Mouse (Mus musculus): ENCODE measurements around the gene Entpd8.
A peak's percentile ranks its signal among the peaks of the same experiment; 100 is the strongest.

The Entpd8 gene

DNA sequence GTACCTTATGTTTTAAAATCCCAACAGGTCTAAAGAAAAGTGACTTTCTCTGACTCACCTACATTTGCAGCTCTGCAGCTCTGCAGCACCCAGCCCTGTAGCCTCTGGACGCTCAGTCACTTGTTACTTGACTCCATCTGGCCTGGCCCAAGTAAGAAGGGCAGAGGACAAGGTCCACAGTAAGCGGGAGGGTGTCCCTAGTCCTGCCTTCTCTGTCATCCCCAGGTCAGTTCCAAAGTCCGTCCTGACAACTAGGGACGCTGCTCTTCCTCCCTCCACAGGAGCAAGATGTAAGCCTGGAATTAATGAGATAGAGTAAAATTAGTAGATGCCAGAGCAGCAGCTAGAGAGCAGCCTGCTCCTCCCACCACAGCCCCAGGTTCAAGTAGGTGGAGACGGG, at the start of gene Entpd8:
Entpd8 (plus strand) TSS at position 229 of the 400 bp plus-strand sequence.
- no peak for DNase-seq (ENCODE audit: low spot score)

DNA sequence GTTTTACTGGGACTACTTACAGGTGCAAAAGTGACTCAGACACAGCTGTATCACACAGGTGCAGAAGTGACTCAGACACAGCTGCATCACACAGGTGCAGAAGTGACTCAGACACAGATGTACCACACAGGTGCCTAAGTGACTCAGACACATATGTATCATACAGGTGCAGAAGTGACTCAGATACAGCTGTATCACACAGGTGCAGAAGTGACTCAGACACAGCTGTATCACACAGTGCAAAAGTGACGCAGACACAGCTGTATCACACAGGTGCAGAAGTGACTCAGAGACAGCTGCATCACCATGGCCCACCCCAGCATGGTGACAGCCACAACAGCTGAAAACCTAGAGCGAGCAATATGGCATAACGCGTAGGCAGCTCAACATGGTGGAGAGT, 45.1 kb upstream of the Entpd8 start:
- DNase-seq (ENCODE audit: low spot score): no peak

DNA sequence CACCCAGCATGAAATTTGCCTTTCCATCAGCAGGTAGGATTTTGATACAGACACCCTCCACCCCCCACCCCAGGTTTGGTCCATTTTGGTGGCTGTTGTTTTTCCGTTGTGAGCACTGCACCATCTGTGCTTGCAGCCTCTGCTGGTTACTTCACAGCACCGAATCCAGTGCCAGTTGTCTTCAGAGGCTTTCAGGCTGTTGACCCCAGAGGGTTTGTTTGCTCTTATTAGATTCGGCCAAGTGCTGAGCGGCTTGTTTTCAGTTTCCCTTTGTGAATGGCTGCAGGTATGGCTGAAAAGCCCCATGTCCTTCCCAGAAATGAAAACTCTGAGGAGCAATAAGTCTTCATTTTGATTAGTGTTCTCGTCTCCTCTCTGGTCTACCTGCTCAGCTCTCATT, 40.0 kb upstream of the Entpd8 start:
- no peak for DNase-seq (ENCODE audit: low spot score)

DNA sequence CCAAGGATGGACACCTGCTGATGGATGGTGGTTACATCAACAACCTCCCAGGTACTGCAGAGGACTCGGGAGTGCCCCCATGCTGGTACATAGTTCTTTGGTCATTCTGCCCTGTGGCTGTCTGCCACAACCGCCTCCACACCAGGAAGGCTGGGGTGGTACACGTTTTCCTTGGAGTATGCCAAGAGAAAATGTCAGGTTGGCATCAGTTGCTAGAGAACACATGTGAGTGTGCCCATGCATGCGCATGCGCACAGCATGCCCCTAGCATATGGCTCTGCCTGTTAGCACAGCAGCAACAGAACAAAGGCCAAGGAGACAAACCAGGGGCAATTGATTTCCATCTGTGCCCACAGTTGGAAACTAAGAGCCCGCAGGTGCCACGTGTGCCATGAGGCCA, 29.2 kb upstream of the Entpd8 start:
- DNase-seq (ENCODE audit: low spot score): no peak

DNA sequence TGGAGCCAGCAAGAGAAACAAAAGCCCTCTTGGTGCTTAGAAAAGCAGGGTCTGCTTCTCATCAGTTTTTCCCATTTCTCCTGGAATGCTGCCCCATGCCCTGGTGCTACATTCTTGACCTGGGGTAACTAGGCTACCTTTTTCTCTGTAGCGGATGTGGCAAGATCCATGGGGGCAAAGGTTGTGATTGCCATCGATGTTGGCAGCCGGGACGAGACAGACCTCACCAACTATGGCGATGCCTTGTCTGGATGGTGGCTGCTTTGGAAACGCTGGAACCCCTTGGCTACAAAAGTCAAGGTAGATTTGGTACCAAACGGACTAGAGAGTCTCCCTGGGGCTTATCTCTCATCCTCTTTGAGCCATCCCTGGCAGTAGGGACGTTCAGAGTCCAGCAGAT, 28.7 kb upstream of the Entpd8 start:
- no peak for DNase-seq (ENCODE audit: low spot score)

DNA sequence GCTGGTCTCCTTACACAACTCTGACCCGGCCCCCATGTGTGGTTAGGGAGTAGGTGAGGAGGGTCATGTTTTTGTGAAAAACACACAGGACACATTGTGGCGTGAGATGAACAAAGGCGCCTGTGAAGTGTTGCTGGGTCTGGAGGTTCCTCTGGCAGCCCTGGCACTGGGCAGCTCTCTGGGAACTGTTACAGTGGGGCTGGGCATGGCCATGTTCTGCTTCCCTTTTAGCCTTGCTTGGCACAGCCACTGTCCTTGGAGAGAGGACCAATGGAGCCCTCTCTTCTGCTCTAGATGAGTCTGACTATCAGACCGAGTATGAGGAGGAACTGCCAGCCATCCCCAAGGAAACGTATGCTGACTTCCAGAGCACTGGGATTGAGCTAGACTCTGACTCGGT, 27.0 kb upstream of the Entpd8 start:
- peak; percentile 46 for DNase-seq (ENCODE audit: low spot score)

DNA sequence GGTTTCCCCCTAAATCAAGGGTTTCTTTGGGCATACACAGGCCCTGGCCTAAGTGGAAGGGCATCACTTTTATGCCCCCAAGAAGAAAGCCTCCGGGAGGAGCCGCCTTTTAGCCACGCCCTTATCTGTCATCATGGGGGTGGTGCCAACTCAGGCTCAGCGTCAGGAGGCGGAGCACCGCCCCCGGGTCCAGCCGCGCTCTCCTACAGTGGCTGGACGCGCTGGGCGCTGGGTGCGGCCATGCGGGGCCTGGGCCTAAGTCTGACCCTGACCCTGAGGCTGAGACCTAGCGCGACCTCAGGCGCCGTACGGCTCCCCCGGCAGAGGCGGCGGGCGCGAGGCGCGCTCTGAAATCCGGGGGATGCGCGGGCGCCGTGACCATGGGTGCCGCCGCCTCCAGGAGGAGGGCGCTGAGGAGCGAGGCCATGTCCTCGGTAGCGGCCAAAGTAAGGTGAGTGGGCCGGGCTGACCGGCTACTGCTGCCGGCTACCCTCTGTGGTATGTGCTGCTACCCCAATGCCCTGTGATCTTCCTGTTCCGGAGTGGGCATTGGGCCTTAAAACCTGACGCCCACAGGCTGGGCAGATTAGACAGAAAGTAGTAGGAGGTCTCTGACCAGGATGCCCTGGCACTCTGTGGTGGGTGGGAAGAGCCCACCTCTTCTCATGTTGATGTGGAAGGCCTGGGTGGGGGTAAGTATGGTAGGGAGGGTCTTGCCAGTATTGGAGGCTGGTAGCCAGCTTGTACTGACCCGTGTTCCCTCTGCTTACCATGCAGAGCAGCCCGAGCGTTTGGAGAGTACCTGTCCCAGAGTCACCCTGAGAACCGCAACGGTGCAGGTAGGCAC, 25.7 kb upstream of the Entpd8 start, which contains the start of gene Nsmf:
Nsmf (plus strand) TSS at position 135 of the 847 bp plus-strand sequence.
- peak; percentile 81 for DNase-seq (ENCODE audit: low spot score)

DNA sequence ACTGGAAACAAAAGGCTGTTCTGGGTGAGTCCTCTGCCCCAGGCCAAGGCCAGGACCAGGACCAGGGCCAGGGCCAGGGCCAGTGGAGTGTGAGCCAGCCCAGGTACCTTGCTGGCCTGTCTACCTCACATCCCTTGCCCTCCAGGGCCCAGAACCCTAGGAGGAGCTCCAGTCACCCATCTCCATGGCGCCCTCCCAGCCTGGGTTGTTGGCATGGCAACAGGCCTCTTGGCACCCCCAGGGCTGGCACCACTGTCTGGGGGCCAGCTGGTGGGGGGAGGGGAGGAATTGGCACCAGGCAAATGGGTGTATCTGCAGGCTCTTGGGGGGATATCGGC, 25.1 kb upstream of the Entpd8 start:
- no peak for DNase-seq (ENCODE audit: low spot score)

DNA sequence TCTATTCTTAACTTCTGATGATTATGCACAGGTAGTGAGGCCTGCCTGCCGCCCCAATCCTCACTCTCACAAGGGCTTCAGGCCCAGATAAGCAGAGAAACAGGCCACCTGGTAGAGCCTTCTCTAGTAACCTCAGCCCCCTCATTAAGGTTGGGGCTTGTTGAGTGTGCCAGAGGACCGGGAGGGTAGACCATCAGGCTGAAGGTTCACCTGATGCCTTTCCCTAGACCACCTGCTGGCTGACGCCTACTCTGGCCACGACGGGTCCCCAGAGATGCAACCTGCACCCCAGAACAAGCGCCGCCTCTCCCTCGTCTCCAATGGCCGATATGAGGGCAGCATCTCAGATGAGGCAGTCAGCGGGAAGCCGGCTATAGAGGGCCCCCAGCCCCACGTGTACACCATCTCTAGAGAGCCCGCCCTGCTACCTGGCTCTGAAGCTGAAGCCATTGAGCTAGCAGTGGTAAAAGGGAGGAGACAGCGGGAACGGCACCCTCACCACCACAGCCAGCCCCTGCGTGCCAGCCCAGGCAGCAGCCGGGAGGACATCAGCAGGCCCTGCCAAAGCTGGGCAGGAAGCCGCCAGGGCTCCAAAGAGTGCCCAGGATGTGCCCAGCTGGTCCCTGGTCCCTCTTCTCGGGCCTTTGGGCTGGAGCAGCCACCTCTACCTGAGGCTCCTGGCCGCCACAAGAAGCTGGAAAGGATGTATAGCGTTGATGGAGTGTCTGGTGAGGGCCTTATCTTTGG, 24.5 kb upstream of the Entpd8 start:
- DNase-seq (ENCODE audit: low spot score): no peak

DNA sequence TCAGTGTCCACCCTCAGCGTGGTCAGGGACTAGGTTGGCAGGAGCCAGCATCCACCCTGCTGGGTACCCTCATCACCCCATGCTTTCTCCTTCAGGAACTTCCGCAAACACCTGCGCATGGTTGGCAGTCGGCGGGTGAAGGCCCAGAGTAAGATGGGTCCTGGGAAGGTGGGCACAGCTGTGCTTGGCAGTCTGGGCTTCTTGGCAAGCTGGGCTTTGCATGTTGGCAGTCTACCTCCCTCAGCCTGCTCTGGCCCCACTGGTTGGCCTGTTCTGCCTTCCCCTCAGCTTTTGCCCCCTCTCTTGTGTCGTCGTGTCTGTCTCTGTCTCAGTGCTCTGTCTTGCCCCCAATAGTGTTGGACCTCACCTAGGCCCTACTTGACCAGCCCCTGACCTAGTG, 21.2 kb upstream of the Entpd8 start:
- no peak for DNase-seq (ENCODE audit: low spot score)

DNA sequence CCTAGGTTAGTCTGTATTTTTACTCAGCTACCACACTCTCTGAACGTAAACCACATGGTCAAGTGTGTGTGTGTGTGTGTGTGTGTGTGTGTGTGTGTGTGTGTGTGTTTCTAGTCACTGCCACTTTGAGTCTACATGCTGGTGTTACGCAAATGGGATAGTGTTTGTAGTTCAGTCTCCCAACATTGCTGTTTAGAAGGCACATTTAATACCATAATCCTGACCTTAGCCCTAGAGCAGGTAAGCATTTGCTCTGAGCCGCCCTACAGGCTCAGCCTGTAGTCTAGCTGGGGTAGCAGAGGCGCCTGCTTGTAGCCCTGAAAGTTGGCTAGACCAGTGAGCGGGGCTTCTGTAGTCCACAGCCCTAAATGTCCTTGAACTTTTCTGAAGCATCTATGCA, 16.6 kb upstream of the Entpd8 start:
- DNase-seq (ENCODE audit: low spot score): no peak

DNA sequence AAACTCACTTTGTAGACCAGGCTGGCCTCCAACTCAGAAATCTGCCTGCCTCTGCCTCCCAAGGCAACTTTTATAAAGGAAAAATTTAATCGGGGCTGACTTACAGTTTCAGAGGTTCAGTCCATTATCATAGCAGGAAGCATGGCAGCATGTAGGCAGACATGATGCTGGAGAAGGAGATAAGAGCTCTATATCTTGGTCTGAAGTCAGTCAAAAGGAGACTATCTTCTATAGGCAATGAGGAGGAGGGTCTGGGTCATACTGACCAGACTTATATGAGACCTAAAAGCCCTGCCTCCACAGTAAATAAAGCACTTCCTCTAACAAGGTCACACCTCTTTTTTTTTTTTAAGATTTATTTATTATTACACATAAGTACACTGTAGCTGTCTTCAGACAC, 15.8 kb upstream of the Entpd8 start:
- no peak for DNase-seq (ENCODE audit: low spot score)

DNA sequence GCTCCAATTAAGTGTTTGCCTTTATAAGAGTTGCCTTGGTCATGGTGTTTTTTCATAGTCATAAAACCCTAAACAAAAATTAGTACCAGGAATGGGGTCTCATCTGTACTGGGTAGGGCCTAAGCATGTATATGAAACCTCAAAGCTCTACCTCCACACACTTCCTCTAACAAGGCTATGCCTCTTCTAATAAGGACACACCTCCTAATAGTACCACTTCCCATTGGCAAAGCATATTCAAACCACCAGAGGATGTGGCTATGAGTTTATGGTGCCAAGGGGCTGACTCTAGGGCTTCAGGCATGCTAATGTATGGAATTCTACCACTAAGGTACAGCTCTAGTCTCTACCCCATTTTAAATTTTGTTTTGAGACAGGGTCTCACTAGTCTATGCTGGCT, 14.6 kb upstream of the Entpd8 start:
- no peak for DNase-seq (ENCODE audit: low spot score)

DNA sequence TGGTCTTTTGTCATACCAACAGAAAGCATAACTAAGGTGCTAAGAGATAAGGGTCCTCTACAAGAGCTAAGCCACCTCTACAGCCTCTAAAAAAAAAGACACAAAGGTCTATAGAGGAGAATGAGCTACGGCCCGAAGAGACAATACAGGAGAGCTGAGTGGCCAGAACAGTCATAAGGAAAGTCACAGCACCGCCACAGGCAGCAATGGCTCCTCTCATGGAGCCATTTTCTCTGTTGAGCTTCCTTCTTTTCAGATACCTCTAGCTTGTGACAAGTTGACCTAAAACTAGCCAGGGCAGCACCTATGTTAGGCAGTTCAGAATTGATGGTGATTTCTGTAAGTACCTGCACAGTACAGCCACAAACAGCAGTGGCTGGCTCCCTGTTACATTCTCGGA, 13.6 kb upstream of the Entpd8 start:
- no peak for DNase-seq (ENCODE audit: low spot score)

DNA sequence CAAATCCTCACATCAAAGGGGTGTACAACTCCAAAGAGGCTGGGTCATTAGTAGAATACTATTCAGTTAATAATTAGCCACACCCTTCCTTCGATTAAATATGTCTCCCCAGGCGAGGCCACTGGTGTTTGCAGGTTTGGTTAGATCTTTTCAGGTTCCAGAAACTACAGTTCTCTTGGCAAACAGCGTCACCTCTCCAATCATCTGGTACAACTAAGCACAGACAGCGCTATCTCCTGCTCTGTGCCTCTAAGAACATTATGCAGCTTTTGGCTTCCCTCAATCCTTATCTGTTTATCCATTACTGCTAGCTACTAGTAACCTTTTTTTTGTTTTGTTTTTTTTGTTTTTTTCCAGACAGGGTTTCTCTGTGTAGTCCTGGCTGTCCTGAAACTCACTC, 10.6 kb upstream of the Entpd8 start:
- no peak for DNase-seq (ENCODE audit: low spot score)

DNA sequence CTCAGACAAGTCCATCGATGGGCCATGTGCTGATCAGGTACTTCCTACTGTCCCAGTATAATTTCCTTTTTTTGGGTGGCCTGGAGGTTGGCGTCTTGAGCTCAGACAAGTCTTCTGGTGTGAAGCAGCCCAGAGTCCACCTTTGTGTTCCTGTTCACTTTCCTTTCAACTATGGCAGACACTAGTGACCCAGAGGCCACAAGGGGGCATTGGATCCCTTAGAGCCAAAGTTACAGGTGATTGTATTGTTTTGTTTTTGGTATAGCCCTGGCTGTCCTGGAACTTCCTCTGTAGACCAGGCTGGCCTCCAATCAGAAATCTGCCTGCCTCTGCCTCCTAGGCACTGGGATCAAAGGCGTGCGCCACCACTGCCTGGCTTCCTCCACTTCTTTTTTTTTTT, 7.7 kb upstream of the Entpd8 start:
- DNase-seq (ENCODE audit: low spot score): no peak

DNA sequence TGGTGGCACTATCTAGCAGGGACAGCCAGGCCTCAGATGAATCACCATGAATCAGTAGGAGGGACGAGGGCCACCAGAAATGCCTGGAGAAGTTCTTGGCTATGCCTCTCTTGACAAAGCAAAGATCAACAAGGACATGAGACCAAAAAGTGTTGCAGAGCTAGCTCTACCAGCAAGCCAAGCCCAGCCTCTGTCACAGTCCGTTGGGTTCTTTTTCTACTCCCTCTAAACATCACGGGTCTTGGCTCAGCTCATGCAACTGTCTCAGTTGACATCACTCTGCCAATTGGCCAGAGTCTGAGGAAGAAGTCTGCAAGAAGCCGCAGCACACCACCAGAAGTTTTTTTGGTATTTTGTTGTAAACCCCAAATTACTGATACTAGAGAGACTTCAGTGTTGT, 4.6 kb upstream of the Entpd8 start:
- peak; percentile 21 for DNase-seq (ENCODE audit: low spot score)

DNA sequence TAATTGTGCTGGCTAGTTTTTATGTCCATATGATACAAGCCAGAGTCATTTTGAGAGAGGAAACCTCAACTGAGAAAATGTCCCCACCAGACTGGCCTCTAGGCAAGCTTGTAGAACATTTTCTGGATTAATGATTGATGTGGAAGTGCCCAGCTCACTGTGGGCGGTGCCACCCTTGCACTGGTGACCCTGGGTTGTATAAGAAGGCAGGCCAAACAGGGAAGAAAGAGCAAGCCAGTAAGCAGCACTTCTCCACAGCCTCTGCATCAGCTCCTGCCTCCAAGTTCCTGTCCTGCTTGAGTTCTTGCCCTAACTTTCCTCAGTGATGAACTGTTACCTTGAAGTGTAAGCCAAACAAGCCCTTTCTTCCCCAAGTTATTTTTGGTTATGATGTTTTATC, 1.1 kb upstream of the Entpd8 start:
- DNase-seq (ENCODE audit: low spot score): no peak

DNA sequence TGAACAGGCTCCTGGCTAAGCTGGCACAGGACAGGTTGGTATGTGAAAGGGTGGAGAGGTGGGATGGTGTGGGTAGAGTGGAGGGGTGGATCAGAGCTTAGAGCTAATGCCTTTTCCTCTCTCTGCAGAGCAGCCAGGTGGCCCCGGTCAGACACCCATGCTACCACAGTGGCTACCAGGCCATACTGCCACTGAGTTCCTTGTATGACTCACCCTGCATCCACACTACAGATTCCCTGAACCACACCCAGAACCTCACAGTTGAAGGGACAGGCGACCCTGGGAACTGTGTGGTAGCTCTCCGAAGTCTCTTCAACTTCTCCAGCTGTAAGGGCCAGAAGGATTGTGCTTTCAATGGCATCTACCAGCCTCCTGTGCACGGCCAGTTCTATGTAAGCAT, 3.6 kb downstream of the Entpd8 start:
- no peak for DNase-seq (ENCODE audit: low spot score)

DNA sequence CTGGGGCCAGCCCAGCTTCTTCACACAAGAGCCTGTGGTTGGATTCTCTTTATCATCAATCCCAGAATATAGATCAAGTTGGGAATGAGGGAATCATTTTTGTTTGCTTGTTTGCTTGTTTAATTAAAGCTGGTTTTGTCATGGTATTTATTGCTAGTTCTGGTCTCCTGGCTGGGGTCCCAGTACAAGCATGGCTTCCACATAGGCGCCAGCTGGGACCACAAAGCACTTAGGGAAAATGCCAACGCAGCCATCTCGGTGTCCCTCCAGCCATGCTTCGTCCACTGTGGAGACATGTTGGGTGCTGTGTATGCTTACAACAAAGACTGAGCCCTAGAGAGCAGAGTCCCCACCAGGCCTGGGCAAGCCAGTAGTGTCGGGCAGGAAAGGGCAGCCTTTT, 5.5 kb downstream of the Entpd8 start:
- DNase-seq (ENCODE audit: low spot score): no peak

DNA sequence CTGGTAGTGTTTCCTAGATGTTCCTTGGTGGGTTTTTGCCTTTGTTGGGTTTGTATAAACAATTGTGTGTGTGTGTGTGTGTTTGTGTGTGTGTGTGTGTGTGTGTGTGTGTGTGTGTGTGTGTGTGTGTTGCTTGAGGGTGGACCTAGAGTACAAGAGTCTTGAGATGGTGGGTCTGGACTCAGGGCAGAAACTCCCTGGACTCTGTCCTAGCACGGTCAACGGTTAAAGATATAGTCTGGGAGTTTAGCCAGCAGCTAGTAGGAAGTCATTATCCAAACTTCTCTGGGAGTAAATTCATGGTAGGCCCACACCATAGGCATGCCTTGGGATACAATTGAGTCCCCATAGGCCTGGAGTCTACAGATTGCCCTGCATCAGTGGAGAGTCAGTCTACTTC, 7.7 kb downstream of the Entpd8 start:
- DNase-seq (ENCODE audit: low spot score): peak; percentile 16

DNA sequence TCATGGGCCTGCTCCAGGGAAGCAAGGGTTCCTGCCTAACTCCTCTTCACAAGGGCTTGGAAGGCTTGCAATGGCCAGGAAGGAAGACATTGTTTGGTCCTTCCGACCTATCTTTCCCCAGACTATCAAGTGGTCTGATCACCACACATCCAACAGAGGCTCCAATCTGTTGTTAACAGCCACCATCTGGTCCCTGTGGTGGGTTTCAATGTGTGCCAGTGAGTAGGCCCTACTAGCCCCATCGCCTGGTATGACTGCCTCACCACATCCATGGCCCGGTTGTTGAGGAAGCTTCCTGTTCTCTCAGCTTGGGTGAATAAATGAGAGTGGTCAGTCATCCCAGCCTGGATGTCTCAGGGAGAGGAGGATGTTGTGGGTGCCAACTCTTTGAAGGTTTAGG, 8.5 kb downstream of the Entpd8 start:
- no peak for DNase-seq (ENCODE audit: low spot score)

DNA sequence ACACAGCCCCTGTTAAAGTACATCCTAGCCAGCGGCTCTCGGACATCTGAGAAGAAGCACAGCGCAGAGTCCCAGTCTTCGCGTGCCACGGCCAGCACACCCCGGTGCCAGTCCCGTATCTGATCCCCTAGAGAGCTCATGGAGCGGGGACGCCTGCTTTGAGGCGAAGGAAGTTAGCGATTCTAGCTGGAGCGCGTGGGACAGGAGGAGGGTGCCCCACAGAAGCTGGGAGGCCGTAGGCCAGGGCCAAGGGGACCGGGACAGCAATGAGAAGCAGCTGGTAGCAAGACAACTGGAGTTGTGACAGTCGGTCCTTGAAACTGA, 14.6 kb downstream of the Entpd8 start:
- DNase-seq (ENCODE audit: low spot score): no peak
